Mouse (Mus musculus): Measurements from ENCODE around the gene Plxna4.
A peak's percentile ranks its signal among the peaks of the same experiment; 100 is the strongest.

The Plxna4 gene

GRCm38 (mm10) chr6:32588056-32588671, at the start of gene Plxna4:
Plxna4 (minus strand) TSS chr6:32588192.
- DNase-seq (ENCODE audit: low read depth) = no peak

DNA sequence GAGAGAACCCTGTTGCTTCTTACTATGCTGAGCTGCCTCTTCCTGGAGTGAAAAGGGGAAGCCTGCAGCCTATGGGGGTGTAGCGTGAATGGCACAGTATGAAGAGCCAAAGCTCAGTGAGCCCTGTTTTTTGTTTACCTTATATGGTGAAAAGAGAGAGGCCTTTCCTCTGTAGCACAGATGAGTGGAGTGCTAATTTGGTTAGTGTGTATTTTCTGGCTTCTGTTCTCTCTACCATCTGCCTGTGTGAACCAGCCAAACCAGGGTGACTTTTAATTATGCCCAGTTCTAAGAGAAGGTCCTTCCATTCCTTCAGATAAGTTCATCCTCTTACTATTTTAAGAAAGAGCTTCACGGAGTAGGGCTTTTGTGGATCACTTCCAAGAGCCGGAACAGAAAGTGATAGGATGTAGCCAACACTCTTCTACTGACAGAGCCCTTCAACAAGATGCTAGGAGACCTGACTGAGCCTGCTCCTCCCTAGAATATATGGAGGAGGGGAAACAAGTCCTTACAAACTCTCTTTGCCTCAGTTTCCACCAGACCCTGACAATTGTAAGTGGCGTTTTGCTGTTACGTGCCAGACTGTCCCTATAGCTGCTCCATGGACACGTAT, 49.7 kb upstream of the Plxna4 start:
- no peak for DNase-seq (ENCODE audit: low read depth)

- no peak for DNase-seq (ENCODE audit: low read depth)
Observed at GRCm38 (mm10) chr6:32610712-32611111, 22.7 kb upstream of the Plxna4 start.

DNA sequence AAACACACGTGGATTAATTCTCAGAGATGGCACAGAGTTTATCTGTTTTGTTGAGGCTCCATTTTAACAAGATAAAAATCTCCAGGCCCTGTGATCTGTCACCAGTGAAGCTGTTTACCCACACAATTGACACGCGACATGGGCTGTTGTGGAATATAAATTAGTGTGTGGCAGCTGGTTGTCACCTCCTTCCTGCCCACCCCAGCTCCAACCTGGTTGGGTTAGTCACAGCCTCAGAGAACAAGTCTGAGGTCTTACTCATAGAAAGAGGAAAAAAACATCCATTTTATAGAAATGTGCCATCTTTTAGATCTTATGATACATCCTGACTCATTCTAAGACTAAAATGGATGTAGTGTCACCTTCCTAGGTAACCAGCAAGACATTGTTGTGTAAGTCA, 18.8 kb upstream of the Plxna4 start:
- DNase-seq (ENCODE audit: low read depth) = no peak

DNA sequence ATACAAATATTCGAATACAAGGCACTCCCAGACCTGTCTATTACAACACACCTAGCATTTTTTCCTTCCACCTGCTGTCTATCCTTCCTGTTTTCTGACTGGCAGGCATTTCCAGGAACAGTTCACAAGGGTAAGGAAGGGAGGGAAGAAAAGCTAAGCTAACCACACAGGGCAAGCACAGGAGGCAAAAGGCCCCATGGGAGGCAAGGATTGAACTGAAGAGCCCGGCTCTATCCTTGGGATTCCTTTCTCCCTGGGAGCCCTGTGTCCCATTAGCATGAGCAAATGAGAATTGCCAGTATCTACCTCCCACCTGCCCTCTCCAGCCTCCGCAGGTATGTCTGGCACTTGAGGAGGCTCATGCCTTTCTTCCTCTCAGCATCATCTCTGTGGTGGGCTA, 17.6 kb upstream of the Plxna4 start:
- DNase-seq (ENCODE audit: low read depth) = no peak

- no peak for DNase-seq (ENCODE audit: low read depth)
Observed at GRCm38 (mm10) chr6:32604901-32605300, 16.9 kb upstream of the Plxna4 start.

GRCm38 (mm10) chr6:32602130-32602529, 14.1 kb upstream of the Plxna4 start:
- no peak for DNase-seq (ENCODE audit: low read depth)

DNA sequence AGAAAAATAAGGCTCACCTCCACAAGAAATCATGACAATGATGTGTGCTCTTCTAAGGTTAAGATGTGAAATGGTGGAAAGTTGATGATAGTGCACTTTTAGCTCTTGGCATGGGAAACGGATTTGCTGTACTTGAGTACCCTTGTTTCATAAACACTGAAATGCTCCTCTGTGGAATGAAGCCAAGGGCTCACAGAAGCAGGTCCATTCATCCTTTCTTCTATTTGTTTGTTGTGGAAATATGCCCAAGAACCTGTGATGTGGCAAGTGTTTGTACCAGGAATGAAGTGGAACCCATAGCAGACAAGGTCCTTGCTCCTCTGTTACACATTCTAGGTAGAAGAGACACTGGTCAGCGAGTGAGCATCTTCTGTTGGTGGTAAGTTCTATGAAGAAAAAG, 13.3 kb upstream of the Plxna4 start:
- DNase-seq (ENCODE audit: low read depth) = no peak

GRCm38 (mm10) chr6:32595591-32595990, 7.6 kb upstream of the Plxna4 start:
- no peak for DNase-seq (ENCODE audit: low read depth)

GRCm38 (mm10) chr6:32590979-32591758, 3.2 kb upstream of the Plxna4 start:
- DNase-seq (ENCODE audit: low read depth) = peak; percentile 70

DNA sequence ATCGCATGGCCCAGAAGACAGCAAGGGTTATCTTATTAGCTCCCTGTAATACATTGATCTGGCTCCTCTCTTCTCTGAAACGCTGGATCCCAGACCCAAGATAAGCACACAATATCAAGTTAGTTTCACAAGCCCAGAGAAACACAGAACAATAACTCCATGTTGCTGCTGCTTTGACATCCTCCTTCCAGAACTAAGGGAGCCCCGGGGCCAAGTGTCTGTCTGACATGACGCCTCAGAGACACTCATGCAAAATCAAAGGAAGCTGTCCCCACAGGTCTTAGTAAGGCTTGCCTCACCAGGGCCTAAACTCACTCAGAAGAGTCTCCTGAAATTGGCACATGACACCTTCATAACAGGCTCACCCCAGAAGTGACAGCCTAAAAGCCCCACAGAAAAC, 1.6 kb upstream of the Plxna4 start:
- DNase-seq (ENCODE audit: low read depth) = no peak

- no peak for DNase-seq (ENCODE audit: low read depth)
Observed at GRCm38 (mm10) chr6:32587136-32588009, 619 bp downstream of the Plxna4 start.

- DNase-seq (ENCODE audit: low read depth) = no peak
Observed at GRCm38 (mm10) chr6:32586821-32587135, 1.2 kb downstream of the Plxna4 start.

GRCm38 (mm10) chr6:32586390-32586789, 1.6 kb downstream of the Plxna4 start:
- no peak for DNase-seq (ENCODE audit: low read depth)

- no peak for DNase-seq (ENCODE audit: low read depth)
Observed at GRCm38 (mm10) chr6:32585211-32585610, 2.8 kb downstream of the Plxna4 start.

DNA sequence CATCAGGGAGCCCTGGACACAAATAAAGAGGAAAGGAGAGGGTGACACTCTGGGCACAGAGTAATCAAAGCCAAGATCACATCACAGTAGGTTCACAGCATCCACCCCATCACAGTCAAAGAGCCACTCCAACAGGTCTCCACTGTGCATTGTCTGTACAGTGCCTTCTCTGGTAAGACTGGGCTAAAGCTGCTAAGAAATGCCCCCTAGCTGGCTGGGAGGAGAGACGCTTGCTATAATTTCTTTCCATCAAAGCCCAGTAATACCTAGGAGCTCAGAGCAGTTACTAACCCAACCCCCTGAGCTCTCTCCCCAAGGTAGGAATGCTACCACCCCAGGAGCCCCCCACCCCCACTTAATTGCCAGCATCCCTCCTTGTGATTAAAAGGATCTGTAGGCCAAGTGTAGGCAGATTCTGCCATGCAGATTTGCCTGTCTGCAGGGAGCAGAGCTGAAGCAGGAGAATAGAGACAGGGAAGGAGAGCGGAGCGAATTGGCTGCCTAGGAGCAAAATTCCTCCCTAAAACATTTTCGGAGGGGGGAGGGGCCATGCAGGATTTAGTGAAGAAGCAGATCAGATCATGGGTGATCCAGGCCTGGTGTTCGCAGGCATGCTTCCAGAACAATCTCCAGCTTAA, 3.6 kb downstream of the Plxna4 start:
- no peak for DNase-seq (ENCODE audit: low read depth)

GRCm38 (mm10) chr6:32583582-32583981, 4.4 kb downstream of the Plxna4 start:
- DNase-seq (ENCODE audit: low read depth) = no peak

GRCm38 (mm10) chr6:32571485-32571884, 16.5 kb downstream of the Plxna4 start:
- no peak for DNase-seq (ENCODE audit: low read depth)

DNA sequence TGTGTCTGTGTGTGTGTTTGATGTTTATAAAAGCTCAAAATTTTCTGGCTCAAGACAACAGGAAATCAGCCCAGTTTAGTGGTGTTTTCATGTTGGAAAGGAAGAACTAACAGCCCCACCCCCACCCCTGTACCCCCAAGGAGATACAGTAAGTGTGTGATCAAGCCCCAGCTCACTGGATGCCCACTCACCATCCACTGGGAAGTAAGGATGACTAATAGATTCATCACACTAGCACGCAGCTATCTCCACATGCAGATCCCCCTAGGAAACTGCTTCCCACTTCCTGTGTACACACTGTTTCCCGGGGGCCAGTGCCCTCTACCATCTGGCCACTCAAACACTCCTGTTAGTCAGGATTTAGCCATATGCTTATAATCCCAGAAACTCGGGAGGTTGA, 17.5 kb downstream of the Plxna4 start:
- peak; percentile 60 for DNase-seq (ENCODE audit: low read depth)

DNA sequence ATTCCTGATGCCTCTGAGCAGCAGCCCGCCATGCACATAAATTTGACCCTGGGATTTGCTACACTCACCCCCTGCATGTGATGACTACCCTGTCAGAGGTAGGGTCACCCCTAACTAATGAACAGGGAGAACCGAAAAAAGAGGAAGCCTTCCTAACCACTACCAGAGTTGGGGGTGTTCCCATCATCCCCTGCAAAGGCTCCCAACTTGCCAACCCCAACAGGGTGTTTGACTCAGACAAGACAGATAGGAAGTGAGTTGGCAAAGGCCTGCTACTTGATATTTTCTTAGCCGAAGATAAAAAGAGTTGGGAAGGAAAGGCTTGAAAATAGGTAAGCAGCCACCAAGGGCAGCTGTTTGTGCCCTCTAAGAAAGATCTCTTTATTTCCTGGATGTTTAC, 18.1 kb downstream of the Plxna4 start:
- DNase-seq (ENCODE audit: low read depth) = peak; percentile 87

- DNase-seq (ENCODE audit: low read depth) = no peak
Observed at GRCm38 (mm10) chr6:32546915-32547314, 41.1 kb downstream of the Plxna4 start.

- DNase-seq (ENCODE audit: low read depth) = no peak
Observed at GRCm38 (mm10) chr6:32544021-32544420, 44.0 kb downstream of the Plxna4 start.
